Mouse (Mus musculus): ENCODE results near the gene Usp9x. TPM values are rescaled to one million over a fixed set of nuclear protein-coding genes. Genes with fewer than 3 reads are reported as not detected.
A peak's percentile ranks its signal among the peaks of the same experiment; 100 is the strongest.

The Usp9x gene
- total RNA-seq, 1 experiment = 228 TPM

GRCm38 (mm10) chrX:13028156-13028555 lies 43.1 kb upstream of the Usp9x start:
- Histone ChIP-seq H3K9me3 (ENCODE audit: control insufficient read depth, insufficient read depth, low read depth, low read length) (no peaks in the 10 kb centered on the region), H3K4me3 (ENCODE audit: insufficient read depth in 1 of 2, low read depth in 1 of 2, low read length in 2 of 2, poor library complexity in 1 of 2, severe bottlenecking in 1 of 2) (no peak overlapping the region), H3K9ac (ENCODE audit: insufficient read depth, low read depth, low read length, poor library complexity, severe bottlenecking) (no peak overlapping the region), H3K27ac (ENCODE audit: insufficient read depth, low read depth, low read length, poor library complexity, severe bottlenecking) (no peak overlapping the region), H3K36me3 (ENCODE audit: control insufficient read depth, insufficient read depth, low read length, poor library complexity, severe bottlenecking) (no peaks in the 10 kb centered on the region), H3K4me1 (ENCODE audit: control insufficient read depth in 2 of 2, insufficient read depth in 2 of 2, low read length in 2 of 2, poor library complexity in 1 of 2) (peaks cover 0 to 7% of the 10 kb centered on the region in 2 experiments; a peak in 1 of 4 replicates)
- in situ Hi-C loops (cut with MboI; ENCODE audit: low sequenced_read_pairs in 2 of 2, unreplicated experiment in 2 of 2) = no loop called here
- DNase-seq (ENCODE audit: low read depth, low spot score) = no peak
- no peak for TF ChIP-seq ZNF384 (IDR thresholded peaks at IDR 0.05; ENCODE audit: low read depth, low read length)

GRCm38 (mm10) chrX:13029996-13030395 lies 41.3 kb upstream of the Usp9x start:
- H3K27ac ChIP-seq (ENCODE audit: insufficient read depth, low read depth, low read length, poor library complexity, severe bottlenecking) = no peak overlapping the region
- no peak for TF ChIP-seq CHD2 (IDR thresholded peaks at IDR 0.05; ENCODE audit: low read depth, low read length)
- TF ChIP-seq MAFK (IDR thresholded peaks at IDR 0.05; ENCODE audit: insufficient read depth, low read depth, low read length) = no peak
- no peak for TF ChIP-seq ZC3H11A (IDR thresholded peaks at IDR 0.05; ENCODE audit: borderline replicate concordance, low read depth, low read length)
- no peak for TF ChIP-seq HCFC1 (IDR thresholded peaks at IDR 0.05; ENCODE audit: borderline replicate concordance, insufficient read depth, low read length)
- TF ChIP-seq ZNF384 (IDR thresholded peaks at IDR 0.05; ENCODE audit: low read depth, low read length) = no peak
- no peaks in the 10 kb centered on the region for H3K36me3 ChIP-seq (ENCODE audit: control insufficient read depth, insufficient read depth, low read length, poor library complexity, severe bottlenecking)
- DNase-seq (ENCODE audit: low read depth, low spot score) = no peak
- H3K9me3 ChIP-seq (ENCODE audit: control insufficient read depth, insufficient read depth, low read depth, low read length) = no peaks in the 10 kb centered on the region
- 0 out of 4 replicates have a peak, but pooled peaks cover 0 to 2% of the 10 kb centered on the region in 2 experiments for H3K4me1 ChIP-seq (ENCODE audit: control insufficient read depth in 2 of 2, insufficient read depth in 2 of 2, low read length in 2 of 2, poor library complexity in 1 of 2)
- no peak overlapping the region for H3K9ac ChIP-seq (ENCODE audit: insufficient read depth, low read depth, low read length, poor library complexity, severe bottlenecking)
- in situ Hi-C loops (cut with MboI; ENCODE audit: low sequenced_read_pairs in 2 of 2, unreplicated experiment in 2 of 2) = no loop called here
- no peak overlapping the region for H3K4me3 ChIP-seq (ENCODE audit: insufficient read depth in 1 of 2, low read depth in 1 of 2, low read length in 2 of 2, poor library complexity in 1 of 2, severe bottlenecking in 1 of 2)

- no peak overlapping the region for H3K4me3 ChIP-seq (ENCODE audit: insufficient read depth in 1 of 2, low read depth in 1 of 2, low read length in 2 of 2, poor library complexity in 1 of 2, severe bottlenecking in 1 of 2)
- no peaks in the 10 kb centered on the region for H3K36me3 ChIP-seq (ENCODE audit: control insufficient read depth, insufficient read depth, low read length, poor library complexity, severe bottlenecking)
- H3K27ac ChIP-seq (ENCODE audit: insufficient read depth, low read depth, low read length, poor library complexity, severe bottlenecking) = no peak overlapping the region
- TF ChIP-seq ZC3H11A (IDR thresholded peaks at IDR 0.05; ENCODE audit: borderline replicate concordance, low read depth, low read length) (no peak), MAFK (IDR thresholded peaks at IDR 0.05; ENCODE audit: insufficient read depth, low read depth, low read length) (no peak), HCFC1 (IDR thresholded peaks at IDR 0.05; ENCODE audit: borderline replicate concordance, insufficient read depth, low read length) (no peak), CHD2 (IDR thresholded peaks at IDR 0.05; ENCODE audit: low read depth, low read length) (no peak), ZNF384 (IDR thresholded peaks at IDR 0.05; ENCODE audit: low read depth, low read length) (no peak)
- DNase-seq (ENCODE audit: low read depth, low spot score) = no peak
- no peaks in the 10 kb centered on the region for H3K9me3 ChIP-seq (ENCODE audit: control insufficient read depth, insufficient read depth, low read depth, low read length)
- peaks cover 0 to 2% of the 10 kb centered on the region in 2 experiments; a peak in 1 of 4 replicates for H3K4me1 ChIP-seq (ENCODE audit: control insufficient read depth in 2 of 2, insufficient read depth in 2 of 2, low read length in 2 of 2, poor library complexity in 1 of 2)
- H3K9ac ChIP-seq (ENCODE audit: insufficient read depth, low read depth, low read length, poor library complexity, severe bottlenecking) = no peak overlapping the region
- in situ Hi-C loops (cut with MboI; ENCODE audit: low sequenced_read_pairs in 2 of 2, unreplicated experiment in 2 of 2) = no loop called here
Observed at GRCm38 (mm10) chrX:13037085-13037484, 34.2 kb upstream of the Usp9x start.

- TF ChIP-seq HCFC1 (IDR thresholded peaks at IDR 0.05; ENCODE audit: borderline replicate concordance, insufficient read depth, low read length) (no peak), ZC3H11A (IDR thresholded peaks at IDR 0.05; ENCODE audit: borderline replicate concordance, low read depth, low read length) (no peak), CHD2 (IDR thresholded peaks at IDR 0.05; ENCODE audit: low read depth, low read length) (no peak), MAFK (IDR thresholded peaks at IDR 0.05; ENCODE audit: insufficient read depth, low read depth, low read length) (no peak), ZNF384 (IDR thresholded peaks at IDR 0.05; ENCODE audit: low read depth, low read length) (no peak)
- peaks cover 0 to 2% of the 10 kb centered on the region in 2 experiments; a peak in 1 of 4 replicates for H3K4me1 ChIP-seq (ENCODE audit: control insufficient read depth in 2 of 2, insufficient read depth in 2 of 2, low read length in 2 of 2, poor library complexity in 1 of 2)
- H3K9ac ChIP-seq (ENCODE audit: insufficient read depth, low read depth, low read length, poor library complexity, severe bottlenecking) = no peak overlapping the region
- H3K4me3 ChIP-seq (ENCODE audit: insufficient read depth in 1 of 2, low read depth in 1 of 2, low read length in 2 of 2, poor library complexity in 1 of 2, severe bottlenecking in 1 of 2) = no peak overlapping the region
- no peaks in the 10 kb centered on the region for H3K36me3 ChIP-seq (ENCODE audit: control insufficient read depth, insufficient read depth, low read length, poor library complexity, severe bottlenecking)
- peak overlapping the region; percentile 38; the same call in 1 of the 2 replicates for H3K27ac ChIP-seq (ENCODE audit: insufficient read depth, low read depth, low read length, poor library complexity, severe bottlenecking)
- H3K9me3 ChIP-seq (ENCODE audit: control insufficient read depth, insufficient read depth, low read depth, low read length) = no peaks in the 10 kb centered on the region
- DNase-seq (ENCODE audit: low read depth, low spot score) = no peak
- in situ Hi-C loops (cut with MboI; ENCODE audit: low sequenced_read_pairs in 2 of 2, unreplicated experiment in 2 of 2) = no loop called here
Observed at GRCm38 (mm10) chrX:13039211-13039610, 32.1 kb upstream of the Usp9x start.

GRCm38 (mm10) chrX:13040391-13040790 lies 30.9 kb upstream of the Usp9x start:
- no peak overlapping the region for H3K9ac ChIP-seq (ENCODE audit: insufficient read depth, low read depth, low read length, poor library complexity, severe bottlenecking)
- peaks cover 0 to 2% of the 10 kb centered on the region in 2 experiments; a peak in 1 of 4 replicates for H3K4me1 ChIP-seq (ENCODE audit: control insufficient read depth in 2 of 2, insufficient read depth in 2 of 2, low read length in 2 of 2, poor library complexity in 1 of 2)
- no peaks in the 10 kb centered on the region for H3K36me3 ChIP-seq (ENCODE audit: control insufficient read depth, insufficient read depth, low read length, poor library complexity, severe bottlenecking)
- no peak overlapping the region; the same call in 1 of the 2 replicates for H3K27ac ChIP-seq (ENCODE audit: insufficient read depth, low read depth, low read length, poor library complexity, severe bottlenecking)
- in situ Hi-C loops (cut with MboI; ENCODE audit: low sequenced_read_pairs in 2 of 2, unreplicated experiment in 2 of 2) = no loop called here
- no peak for DNase-seq (ENCODE audit: low read depth, low spot score)
- TF ChIP-seq MAFK (IDR thresholded peaks at IDR 0.05; ENCODE audit: insufficient read depth, low read depth, low read length) (no peak), ZNF384 (IDR thresholded peaks at IDR 0.05; ENCODE audit: low read depth, low read length) (no peak), CHD2 (IDR thresholded peaks at IDR 0.05; ENCODE audit: low read depth, low read length) (no peak), HCFC1 (IDR thresholded peaks at IDR 0.05; ENCODE audit: borderline replicate concordance, insufficient read depth, low read length) (no peak), ZC3H11A (IDR thresholded peaks at IDR 0.05; ENCODE audit: borderline replicate concordance, low read depth, low read length) (no peak)
- H3K4me3 ChIP-seq (ENCODE audit: insufficient read depth in 1 of 2, low read depth in 1 of 2, low read length in 2 of 2, poor library complexity in 1 of 2, severe bottlenecking in 1 of 2) = no peak overlapping the region
- H3K9me3 ChIP-seq (ENCODE audit: control insufficient read depth, insufficient read depth, low read depth, low read length) = no peaks in the 10 kb centered on the region
